Mouse (Mus musculus) E14TG2a.4 (cell line): ENCODE results near the gene Trim44.

Source experiments
- H3K27me3 ChIP-seq: 2 replicates; pipeline ENCODE4 v1.6.1; 2014; ENCODE audit warnings: low read length, control low read depth; ENCODE audit not compliant: insufficient read depth
- H3K36me3 ChIP-seq: 2 replicates; pipeline ENCODE4 v1.6.1; 2014; ENCODE audit warnings: low read length, control low read depth; ENCODE audit not compliant: insufficient read depth
- H3K4me1 ChIP-seq: replicated peaks from 2 replicates; pipeline ENCODE4 v1.6.1; 2014; ENCODE audit warnings: low read depth, low read length, control low read depth
- H3K4me3 ChIP-seq: replicated peaks from 2 replicates; pipeline ENCODE4 v1.5.1; 2014; ENCODE audit warnings: mild to moderate bottlenecking, low read length
- H3K9me3 ChIP-seq: 2 replicates; pipeline ENCODE4 v1.6.1; 2014; ENCODE audit warnings: low read length, control low read depth
- CTCF ChIP-seq: conservative IDR thresholded peaks from 2 replicates; pipeline ENCODE4 v1.5.1; 2014; ENCODE audit warnings: low read length
- NANOG ChIP-seq: IDR thresholded peaks from 2 replicates; pipeline ENCODE4 v1.6.1; 2014; ENCODE audit warnings: borderline replicate concordance, low read length, mixed read lengths
- POU5F1 ChIP-seq: IDR thresholded peaks from 2 replicates; pipeline ENCODE4 v1.6.1; 2014; ENCODE audit warnings: low read length, borderline replicate concordance

Gene Trim44

GRCm38 (mm10) chr2:102252651-102253050 is 155.0 kb downstream of the Trim44 start:
- Histone ChIP-seq H3K36me3 (no peaks in the 10 kb centered on the region), H3K27me3 (peaks cover 33% of the 10 kb centered on the region), H3K9me3 (no peaks in the 10 kb centered on the region), H3K4me1 (peaks cover 11% of the 10 kb centered on the region), H3K4me3 (no peak overlapping the region)
- TF ChIP-seq NANOG (no peak), CTCF (no peak), POU5F1 (no peak)
